Mouse (Mus musculus) small intestine, adult 2 months (tissue): ENCODE measurements at regions not wholly inside any gene's neighbourhood (a gene's known extent, or its start where the extent isn't known, plus 50 kb on each side); places are given as distances from the start of the nearest gene placed in this dataset.

Experiments
- H3K27ac ChIP-seq: fragments of 200-500 bp; 2 replicates; pipeline ENCODE4 v1.5.1; 2012; ENCODE audit warnings: low read depth, low read length, control low read depth, inconsistent platforms; ENCODE audit not compliant: insufficient read depth
- H3K27me3 ChIP-seq: fragments of 200-500 bp; 2 replicates; pipeline ENCODE4 v1.6.1; 2012; ENCODE audit warnings: mild to moderate bottlenecking, moderate library complexity, low read length, inconsistent platforms; ENCODE audit not compliant: control insufficient read depth, insufficient read depth
- H3K36me3 ChIP-seq: fragments of 200-500 bp; 2 replicates; pipeline ENCODE4 v1.6.1; 2012; ENCODE audit warnings: mild to moderate bottlenecking, low read length, control low read depth, inconsistent platforms; ENCODE audit not compliant: control insufficient read depth, insufficient read depth
- H3K4me1 ChIP-seq: fragments of 200-500 bp; 2 replicates; pipeline ENCODE4 v1.6.1; 2012; ENCODE audit warnings: low read length, inconsistent platforms, mixed read lengths; ENCODE audit not compliant: control insufficient read depth, insufficient read depth, insufficient read length
- H3K4me3 ChIP-seq: fragments of 200-500 bp; 2 replicates; pipeline ENCODE4 v1.5.1; 2012; ENCODE audit warnings: low read depth, mild to moderate bottlenecking, control low read depth, inconsistent platforms, low read length, moderate library complexity
- CTCF ChIP-seq: fragments of 200-500 bp; IDR thresholded peaks from 2 replicates; pipeline ENCODE4 v1.5.1; 2012; ENCODE audit warnings: low read depth, mild to moderate bottlenecking, control low read depth, inconsistent platforms, low read length, moderate library complexity, mixed read lengths; ENCODE audit not compliant: insufficient replicate concordance, insufficient read length; ENCODE audit errors: extremely low read depth
- POLR2A ChIP-seq: fragments of 200-500 bp; IDR thresholded peaks from 2 replicates; pipeline ENCODE4 v1.6.1; 2012; ENCODE audit warnings: low read depth, mild to moderate bottlenecking, control low read depth, inconsistent platforms, low read length, moderate library complexity
- WGBS: fragments of 180-500 bp; shearing (Covaris S2); methylation state at CpG from one replicate; pipeline ENCODE4 v1.1.7; 2018; 5-methylcytosine and 5-hydroxymethylcytosine counted together

- 78% methylated on average over 4 of the region's 4 CpGs for WGBS
- no peaks in the 10 kb centered on the region for H3K36me3 ChIP-seq
- no peak overlapping the region for H3K4me3 ChIP-seq
- no peaks in the 10 kb centered on the region for H3K27me3 ChIP-seq
- TF ChIP-seq CTCF (no peak), POLR2A (no peak)
- H3K27ac ChIP-seq = no peak overlapping the region
- peaks cover 3% of the 10 kb centered on the region for H3K4me1 ChIP-seq
These were observed 170.0 kb upstream of the Runx1 start for GRCm38 (mm10) chr16:92995993-92996350.

- no peak overlapping the region for H3K27ac ChIP-seq
- no peaks in the 10 kb centered on the region for H3K27me3 ChIP-seq
- H3K36me3 ChIP-seq = no peaks in the 10 kb centered on the region
- H3K4me3 ChIP-seq = no peak overlapping the region
- WGBS = 49% methylated on average over 13 of the region's 13 CpGs
- peaks cover 3% of the 10 kb centered on the region for H3K4me1 ChIP-seq
- TF ChIP-seq POLR2A = no peak
- no peak for TF ChIP-seq CTCF
These were observed 169.4 kb upstream of the Runx1 start for GRCm38 (mm10) chr16:92995132-92995992.

- WGBS = 60% methylated on average over 3 of the region's 3 CpGs
- Histone ChIP-seq H3K4me3 (no peak overlapping the region), H3K27me3 (no peaks in the 10 kb centered on the region), H3K4me1 (peaks cover 3% of the 10 kb centered on the region), H3K36me3 (no peaks in the 10 kb centered on the region), H3K27ac (no peak overlapping the region)
- TF ChIP-seq CTCF = no peak
These were observed 166.9 kb upstream of the Runx1 start for GRCm38 (mm10) chr16:92992876-92993275.

- Histone ChIP-seq H3K4me3 (no peak overlapping the region), H3K27me3 (no peaks in the 10 kb centered on the region), H3K4me1 (peaks cover 3% of the 10 kb centered on the region), H3K27ac (no peak overlapping the region), H3K36me3 (no peaks in the 10 kb centered on the region)
- no peak for TF ChIP-seq CTCF
- no peak for TF ChIP-seq POLR2A
- 84% methylated on average over 7 of the region's 7 CpGs for WGBS
These were observed 165.5 kb upstream of the Runx1 start for GRCm38 (mm10) chr16:92991405-92991804.

- Histone ChIP-seq H3K36me3 (no peaks in the 10 kb centered on the region), H3K27ac (no peak overlapping the region), H3K4me3 (no peak overlapping the region), H3K4me1 (no peaks in the 10 kb centered on the region), H3K27me3 (no peaks in the 10 kb centered on the region)
- TF ChIP-seq POLR2A (no peak), CTCF (no peak)
- WGBS = 63% methylated on average over 1 of the region's 1 CpGs
These were observed 162.5 kb upstream of the Runx1 start for GRCm38 (mm10) chr16:92988416-92988815.

- no peaks in the 10 kb centered on the region for H3K4me1 ChIP-seq
- H3K27ac ChIP-seq = no peak overlapping the region
- H3K4me3 ChIP-seq = no peak overlapping the region
- no peaks in the 10 kb centered on the region for H3K36me3 ChIP-seq
- WGBS = 90% methylated on average over 3 of the region's 3 CpGs
- TF ChIP-seq CTCF = no peak
- no peaks in the 10 kb centered on the region for H3K27me3 ChIP-seq
These were observed 162.1 kb upstream of the Runx1 start for GRCm38 (mm10) chr16:92988000-92988399.

- H3K27ac ChIP-seq = no peak overlapping the region
- H3K27me3 ChIP-seq = no peaks in the 10 kb centered on the region
- H3K4me3 ChIP-seq = no peak overlapping the region
- no peaks in the 10 kb centered on the region for H3K36me3 ChIP-seq
- no peak for TF ChIP-seq CTCF
- TF ChIP-seq POLR2A = no peak
- H3K4me1 ChIP-seq = no peaks in the 10 kb centered on the region
- WGBS = 85% methylated on average over 6 of the region's 6 CpGs
These were observed 159.8 kb upstream of the Runx1 start for GRCm38 (mm10) chr16:92985768-92986167.

GRCm38 (mm10) chr16:92982934-92983333 lies 157.0 kb upstream of the Runx1 start:
- 92% methylated on average over 7 of the region's 7 CpGs for WGBS
- H3K36me3 ChIP-seq = no peaks in the 10 kb centered on the region
- no peak overlapping the region for H3K27ac ChIP-seq
- H3K27me3 ChIP-seq = no peaks in the 10 kb centered on the region
- no peaks in the 10 kb centered on the region for H3K4me1 ChIP-seq
- TF ChIP-seq POLR2A (no peak), CTCF (no peak)
- H3K4me3 ChIP-seq = no peak overlapping the region
